9 mouse cellular contexts compared by ENCODE assay signal in the genomic region with DNA sequence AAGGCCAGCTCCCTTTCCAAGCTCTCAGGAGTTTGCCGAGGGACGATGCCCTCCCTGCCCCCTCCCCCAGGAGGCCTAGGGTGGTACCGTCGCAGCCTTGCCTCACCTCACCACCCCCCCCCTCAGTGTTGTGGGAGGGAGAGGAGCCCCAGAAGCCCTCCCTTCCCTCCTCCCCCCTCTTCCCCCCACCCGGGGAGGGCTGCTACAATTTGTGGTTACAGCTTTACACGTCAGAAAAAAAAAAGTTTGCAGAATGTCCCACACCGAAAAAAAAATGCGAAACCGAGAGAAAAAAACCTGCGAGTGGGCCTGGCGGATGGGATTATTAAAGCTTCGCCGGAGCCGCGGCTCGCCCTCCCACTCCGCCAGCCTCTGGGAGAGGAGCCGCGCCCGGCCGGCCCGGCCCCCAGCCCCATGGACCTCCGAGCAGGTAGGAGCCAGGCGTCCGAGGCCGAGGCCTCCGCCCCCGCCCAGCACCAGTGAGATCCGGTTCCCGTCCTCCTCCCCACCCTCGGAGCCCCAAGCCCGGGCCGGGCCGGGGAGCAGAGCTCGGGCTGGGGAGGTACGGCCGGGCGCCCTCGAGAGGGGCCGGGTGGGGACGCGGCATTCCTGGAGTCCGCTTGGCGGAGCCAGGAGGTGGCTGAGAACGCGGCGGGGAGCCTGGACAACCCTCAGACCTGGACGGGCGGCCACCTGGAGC. TPM values are rescaled to one million over a fixed set of nuclear protein-coding genes. Genes with fewer than 3 reads are reported as not detected.
A peak's percentile ranks its signal among the peaks of the same experiment; 100 is the strongest.
DNase-seq lines count a peak whose midpoint lies in the region; ATAC-seq lines count a peak whose summit lies in the region.
"Had no signal": no experiment of that assay in that cellular context is flagged by ENCODE, and none has a peak within 500 bp of the region (broad histone marks: within the 10 kb centered on the region; RNA-seq: fewer than 3 reads in every experiment).

Clcf1 (plus strand) TSS at position 168 of the 700 bp plus-strand sequence.
AC109138.7 (plus strand) TSS at position 287 of the 700 bp plus-strand sequence.

- peak; percentile 56 for DNase-seq in urinary bladder, adult 2 months (ENCODE audit: low spot score)
- no peak for DNase-seq in urinary bladder, postnatal 10 days (ENCODE audit: low spot score)
- DNase-seq in embryonic facial prominence, embryonic 11.5 days (ENCODE audit: low spot score): peak; percentile 65
- peak; percentile 57 for DNase-seq in hindbrain, embryonic 10.5 days (ENCODE audit: low spot score)
- DNase-seq in natural killer cell, adult 2 months (ENCODE audit: low spot score in 2 of 2): peak; percentile 87 to 90
- DNase-seq in urinary bladder, postnatal 36 days (ENCODE audit: low spot score in 2 of 2): peak; percentile 43 to 49
- no peak for DNase-seq in layer of hippocampus, adult 8-10 months (ENCODE audit: low spot score in 2 of 2)

- no peaks in the 10 kb centered on the region for H3K36me3 ChIP-seq in embryonic facial prominence, embryonic 11.5 days (replicated peaks; ENCODE audit: control insufficient read depth, insufficient read depth, low read depth, low read length)
- no peaks in the 10 kb centered on the region for H3K36me3 ChIP-seq in hindbrain, embryonic 10.5 days
- H3K36me3 ChIP-seq in liver, embryonic 12.5 days: no peaks in the 10 kb centered on the region

- H3K9me3 ChIP-seq in embryonic facial prominence, embryonic 11.5 days (replicated peaks; ENCODE audit: control insufficient read depth, low read length): no peaks in the 10 kb centered on the region
- H3K9me3 ChIP-seq in hindbrain, embryonic 10.5 days: no peaks in the 10 kb centered on the region
- no peaks in the 10 kb centered on the region for H3K9me3 ChIP-seq in liver, embryonic 12.5 days (replicated peaks)

- peak within 1 kb of the TSS; percentile 97 for H3K4me2 ChIP-seq in embryonic facial prominence, embryonic 11.5 days (ENCODE audit: low read depth, low read length)
- H3K4me2 ChIP-seq in liver, embryonic 12.5 days: peak within 1 kb of the TSS; percentile 77

- ATAC-seq in embryonic facial prominence, embryonic 11.5 days (replicated peaks; ENCODE audit: insufficient number of reproducible peaks, low FRiP score, low TSS enrichment, low read depth): peak; percentile 24; the same call in 1 of the 2 replicates
- peak; percentile 16; the same call in 1 of the 2 replicates for ATAC-seq in liver, embryonic 12.5 days

- H3K4me3 ChIP-seq in embryonic facial prominence, embryonic 11.5 days (ENCODE audit: low read depth, low read length): peak within 1 kb of the TSS; percentile 75
- peak within 1 kb of the TSS; percentile 70 for H3K4me3 ChIP-seq in hindbrain, embryonic 10.5 days
- H3K4me3 ChIP-seq in liver, embryonic 12.5 days: peak within 1 kb of the TSS; percentile 57

- under 1% methylated on average over 43 of the region's 49 CpGs for WGBS in embryonic facial prominence, embryonic 11.5 days
- under 1% methylated on average over 49 of the region's 49 CpGs for WGBS in hindbrain, embryonic 10.5 days
- 4% methylated on average over 49 of the region's 49 CpGs for WGBS in liver, embryonic 12.5 days (ENCODE audit: insufficient replicate concordance)

- H3K9ac ChIP-seq in embryonic facial prominence, embryonic 11.5 days (replicated peaks; ENCODE audit: low read length): peak within 1 kb of the TSS; percentile 95
- H3K9ac ChIP-seq in liver, embryonic 12.5 days: peak within 1 kb of the TSS; percentile 67

- H3K27me3 ChIP-seq in embryonic facial prominence, embryonic 11.5 days (ENCODE audit: control insufficient read depth, insufficient read depth, low read length): peaks cover 2% of the 10 kb centered on the region; the same call in 1 of the 2 replicates
- peaks cover 91% of the 10 kb centered on the region for H3K27me3 ChIP-seq in hindbrain, embryonic 10.5 days (ENCODE audit: insufficient read depth, poor library complexity, severe bottlenecking)
- H3K27me3 ChIP-seq in liver, embryonic 12.5 days (replicated peaks): peaks cover 97% of the 10 kb centered on the region

- peak within 1 kb of the TSS; percentile 78 for H3K27ac ChIP-seq in embryonic facial prominence, embryonic 11.5 days (replicated peaks; ENCODE audit: low read depth, low read length)
- H3K27ac ChIP-seq in hindbrain, embryonic 10.5 days: peak within 1 kb of the TSS; percentile 87
- peak within 1 kb of the TSS; percentile 57 for H3K27ac ChIP-seq in liver, embryonic 12.5 days

- H3K4me1 ChIP-seq in embryonic facial prominence, embryonic 11.5 days (ENCODE audit: control insufficient read depth, insufficient read depth, low read length): peaks cover 23% of the 10 kb centered on the region
- H3K4me1 ChIP-seq in hindbrain, embryonic 10.5 days (replicated peaks): peaks cover 62% of the 10 kb centered on the region
- peaks cover 44% of the 10 kb centered on the region for H3K4me1 ChIP-seq in liver, embryonic 12.5 days

RNA-seq across cellular contexts. Expression of gene Clcf1, which starts in this region (rescaled TPM):
- 10.8 and 13.1 TPM in 2 replicates for polyA plus RNA-seq in urinary bladder, adult 2 months (2012; rRNA removed)
- polyA plus RNA-seq in embryonic facial prominence, embryonic 11.5 days (2014; fragmentation: Nextera tagmentation; extraction: Ambion mirVana): 4.6 and 5.0 TPM in 2 replicates
- polyA plus RNA-seq in hindbrain, embryonic 10.5 days (2016; fragmentation: Nextera tagmentation; extraction: Ambion mirVana): 0.87 and 1.2 TPM in 2 replicates
- polyA plus RNA-seq in liver, embryonic 12.5 days (2016; fragmentation: Nextera tagmentation; extraction: Ambion mirVana): 0.73 and 1.3 TPM in 2 replicates
- total RNA-seq in layer of hippocampus, adult 8-10 months (2022): 1 to 10 TPM in 3 of 4 experiments, under 1 TPM in 1; 0.70 to 3.3 (median 1.9) TPM

RNA-seq across cellular contexts. Expression of gene AC109138.7, which starts in this region (rescaled TPM):
- polyA plus RNA-seq in urinary bladder, adult 2 months (2012; rRNA removed): not detected in 2 replicates
- polyA plus RNA-seq in embryonic facial prominence, embryonic 11.5 days (2014; fragmentation: Nextera tagmentation; extraction: Ambion mirVana): not detected in 2 replicates
- polyA plus RNA-seq in hindbrain, embryonic 10.5 days (2016; fragmentation: Nextera tagmentation; extraction: Ambion mirVana): not detected in 2 replicates
- polyA plus RNA-seq in liver, embryonic 12.5 days (2016; fragmentation: Nextera tagmentation; extraction: Ambion mirVana): not detected in 2 replicates
- total RNA-seq in layer of hippocampus, adult 8-10 months (2022): not detected
- polyA plus RNA-seq: large intestine, adult 2 months had no signal

Comparison
In these comparisons a context has a peak if more than half of its experiments do, and no peak if none do; other contexts are left out.
1. DNase-seq: peak in urinary bladder, adult 2 months (single experiment), embryonic facial prominence, embryonic 11.5 days (single experiment), hindbrain, embryonic 10.5 days (single experiment), natural killer cell, adult 2 months (2 of 2) and urinary bladder, postnatal 36 days (2 of 2); none in urinary bladder, postnatal 10 days (single experiment) and layer of hippocampus, adult 8-10 months (0 of 2).
2. Peak in every context shown above with its lines, with median percentiles within 50 percentile points of each other: H3K27ac ChIP-seq and H3K4me3 ChIP-seq.